ENCODE assay signal across 18 mouse cellular contexts in the genomic region with DNA sequence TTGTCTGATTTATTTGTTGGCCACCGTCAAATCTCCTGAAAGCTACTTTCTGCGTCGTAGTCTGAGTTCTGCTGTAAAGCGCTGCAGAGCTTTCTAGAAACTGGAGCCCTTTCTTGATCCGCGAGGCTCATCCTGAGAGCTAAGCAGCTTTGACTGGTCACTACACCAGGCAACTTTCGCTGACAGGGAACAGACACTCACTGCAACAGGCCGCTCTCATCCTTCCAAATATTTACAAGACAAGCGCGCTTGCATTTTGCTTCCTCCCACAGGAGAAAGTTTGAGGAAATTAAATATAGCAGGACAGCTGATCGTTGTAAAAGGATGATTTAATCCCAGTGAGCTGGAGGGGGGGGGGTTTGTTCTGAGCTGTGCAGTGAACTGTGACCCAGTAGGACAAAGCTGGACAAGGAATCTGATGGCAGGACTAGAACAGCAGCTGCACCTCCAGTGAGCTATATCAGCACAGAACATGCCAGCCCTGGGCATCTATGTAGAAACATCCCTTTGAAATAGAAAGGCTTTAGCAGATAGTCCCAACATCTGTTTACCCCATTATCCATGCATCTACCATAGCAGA.
DNase-seq lines count a peak whose midpoint lies in the region; ATAC-seq and TF ChIP-seq lines count a peak whose summit lies in the region.
"Had no signal": no experiment of that assay in that cellular context is flagged by ENCODE, and none has a peak within 500 bp of the region (broad histone marks: within the 10 kb centered on the region; RNA-seq: fewer than 3 reads in every experiment).

No protein-coding gene starts in this region.

- H3K4me2 ChIP-seq in limb, embryonic 15.5 days = no peak overlapping the region
- H3K4me2 ChIP-seq: embryonic facial prominence, embryonic 12.5 days; heart, embryonic 15.5 days; liver, embryonic 11.5 days; midbrain, embryonic 12.5 days; neural tube, embryonic 15.5 days had no signal

- H3K4me3 ChIP-seq in kidney, adult 2 months (ENCODE audit: insufficient read depth, low read depth, low read length) = no peak overlapping the region
- H3K4me3 ChIP-seq in brown adipose tissue, adult 24 weeks (ENCODE audit: insufficient read depth, low read depth, low read length) = no peak overlapping the region
- H3K4me3 ChIP-seq in limb, embryonic 15.5 days = no peak overlapping the region
- H3K4me3 ChIP-seq: embryonic facial prominence, embryonic 12.5 days; heart, embryonic 15.5 days; midbrain, embryonic 12.5 days; neural tube, embryonic 15.5 days had no signal

- no peaks in the 10 kb centered on the region for H3K9me3 ChIP-seq in limb, embryonic 15.5 days
- H3K9me3 ChIP-seq: embryonic facial prominence, embryonic 12.5 days; heart, embryonic 15.5 days; neural tube, embryonic 15.5 days had no signal

- no peaks in the 10 kb centered on the region for H3K36me3 ChIP-seq in kidney, adult 2 months (ENCODE audit: control insufficient read depth, insufficient read depth, low read length)
- no peaks in the 10 kb centered on the region for H3K36me3 ChIP-seq in limb, embryonic 15.5 days
- H3K36me3 ChIP-seq: embryonic facial prominence, embryonic 12.5 days; heart, embryonic 15.5 days; midbrain, embryonic 12.5 days; neural tube, embryonic 15.5 days had no signal

- no peak for TF ChIP-seq CTCF in kidney, adult 2 months (conservative IDR thresholded peaks at IDR 0.05; ENCODE audit: insufficient read depth, insufficient read length, low read depth, low read length)

- H3K4me1 ChIP-seq in kidney, adult 2 months (ENCODE audit: control insufficient read depth, insufficient read depth, low read length) = no peaks in the 10 kb centered on the region
- no peaks in the 10 kb centered on the region for H3K4me1 ChIP-seq in brown adipose tissue, adult 24 weeks (ENCODE audit: control insufficient read depth, insufficient read depth, insufficient read length, low read length)
- H3K4me1 ChIP-seq in limb, embryonic 15.5 days = peaks cover 22% of the 10 kb centered on the region
- H3K4me1 ChIP-seq: midbrain, embryonic 12.5 days had no signal

- intact Hi-C loops in left cerebral cortex, postnatal 36 days (cut with DNase I) = no loop called here

- ATAC-seq in limb, embryonic 15.5 days (ENCODE audit: insufficient number of reproducible peaks, low FRiP score, low TSS enrichment, low read depth) = no peak
- ATAC-seq: hindbrain, embryonic 16.5 days had no signal

- no peaks in the 10 kb centered on the region for H3K27me3 ChIP-seq in kidney, adult 2 months (replicated peaks; ENCODE audit: control insufficient read depth, insufficient read depth, low read length)
- H3K27me3 ChIP-seq in limb, embryonic 15.5 days = no peaks in the 10 kb centered on the region
- H3K27me3 ChIP-seq: embryonic facial prominence, embryonic 12.5 days; heart, embryonic 15.5 days; midbrain, embryonic 12.5 days; neural tube, embryonic 15.5 days had no signal

- WGBS in kidney, adult 2 months = 43% methylated on average over 11 of the region's 11 CpGs
- 59% methylated on average over 11 of the region's 11 CpGs for WGBS in limb, embryonic 15.5 days

- no peak overlapping the region for H3K27ac ChIP-seq in kidney, adult 2 months (ENCODE audit: insufficient read depth, low read depth, low read length)
- peak overlapping the region; percentile 67 for H3K27ac ChIP-seq in brown adipose tissue, adult 24 weeks (replicated peaks; ENCODE audit: low read depth, low read length)
- 0 out of 2 replicates have a peak overlapping the region, but pooled peaks have one; percentile 24 for H3K27ac ChIP-seq in limb, embryonic 15.5 days
- H3K27ac ChIP-seq: embryonic facial prominence, embryonic 12.5 days; heart, embryonic 15.5 days; macrophage; midbrain, embryonic 12.5 days; neural tube, embryonic 15.5 days had no signal

- DNase-seq in heart, adult 18-20 months = peak; percentile 15 to 17
- no peak for DNase-seq in heart, adult 8-10 months (ENCODE audit: low spot score)
- DNase-seq in kidney, postnatal 4 days = peak; percentile 25 to 54
- DNase-seq in kidney, adult 2 months = no peak
- DNase-seq in embryo, embryonic 10.5 days (ENCODE audit: low spot score) = no peak
- no peak for DNase-seq in left cerebral cortex, postnatal 36 days (ENCODE audit: low spot score in 2 of 2)
- DNase-seq: cerebellum, adult 11-12 months; cerebellum, postnatal 36 days; thymus, postnatal 25 days had no signal

- H3K9ac ChIP-seq in limb, embryonic 15.5 days = no peak overlapping the region
- H3K9ac ChIP-seq: embryonic facial prominence, embryonic 12.5 days; heart, embryonic 15.5 days; midbrain, embryonic 12.5 days; neural tube, embryonic 15.5 days had no signal

- no peak for TF ChIP-seq POLR2A in kidney, adult 2 months (IDR thresholded peaks at IDR 0.05; ENCODE audit: low read depth, low read length)

Comparison
In these comparisons a context has a peak if more than half of its experiments do, and no peak if none do; other contexts are left out.
1. DNase-seq: peak in heart, adult 18-20 months (2 of 2) and kidney, postnatal 4 days (2 of 2); none in heart, adult 8-10 months (single experiment), kidney, adult 2 months (single experiment), embryo, embryonic 10.5 days (single experiment) and left cerebral cortex, postnatal 36 days (0 of 2).